Mouse (Mus musculus) cerebellum, adult 9-11 months (tissue): ENCODE data around the gene Wipf3.

Experiments used
- DNase-seq: peaks from one replicate; pipeline ENCODE4 v3.0.0; 2022

Gene Wipf3

GRCm38 (mm10) chr6:54537053-54537452, 107.7 kb downstream of the Wipf3 start:
- DNase-seq: no peak

GRCm38 (mm10) chr6:54538773-54539173, 109.4 kb downstream of the Wipf3 start:
- peak; percentile 80 for DNase-seq

- no peak for DNase-seq
Observed at GRCm38 (mm10) chr6:54539396-54539795, 110.0 kb downstream of the Wipf3 start.

- no peak for DNase-seq
Observed at GRCm38 (mm10) chr6:54540252-54540887, 111.0 kb downstream of the Wipf3 start.

- DNase-seq: no peak
Observed at GRCm38 (mm10) chr6:54542836-54543235, 113.4 kb downstream of the Wipf3 start.

GRCm38 (mm10) chr6:54543646-54544045, 114.2 kb downstream of the Wipf3 start:
- DNase-seq: no peak

- DNase-seq: peak; percentile 82
Observed at GRCm38 (mm10) chr6:54548314-54549019, 119.1 kb downstream of the Wipf3 start.

- no peak for DNase-seq
Observed at GRCm38 (mm10) chr6:54549311-54549710, 119.9 kb downstream of the Wipf3 start.

- DNase-seq: no peak
Observed at GRCm38 (mm10) chr6:54550801-54551323, 121.5 kb downstream of the Wipf3 start.

GRCm38 (mm10) chr6:54552721-54553413, 123.5 kb downstream of the Wipf3 start:
- DNase-seq: no peak
